Mouse (Mus musculus): ENCODE results near the gene Gpr21. TPM values are rescaled to one million over a fixed set of nuclear protein-coding genes. Genes with fewer than 3 reads are reported as not detected.

Gpr21 gene
- not detected in 2 replicates for polyA plus RNA-seq (2012; ENCODE audit: low replicate concordance)

DNA sequence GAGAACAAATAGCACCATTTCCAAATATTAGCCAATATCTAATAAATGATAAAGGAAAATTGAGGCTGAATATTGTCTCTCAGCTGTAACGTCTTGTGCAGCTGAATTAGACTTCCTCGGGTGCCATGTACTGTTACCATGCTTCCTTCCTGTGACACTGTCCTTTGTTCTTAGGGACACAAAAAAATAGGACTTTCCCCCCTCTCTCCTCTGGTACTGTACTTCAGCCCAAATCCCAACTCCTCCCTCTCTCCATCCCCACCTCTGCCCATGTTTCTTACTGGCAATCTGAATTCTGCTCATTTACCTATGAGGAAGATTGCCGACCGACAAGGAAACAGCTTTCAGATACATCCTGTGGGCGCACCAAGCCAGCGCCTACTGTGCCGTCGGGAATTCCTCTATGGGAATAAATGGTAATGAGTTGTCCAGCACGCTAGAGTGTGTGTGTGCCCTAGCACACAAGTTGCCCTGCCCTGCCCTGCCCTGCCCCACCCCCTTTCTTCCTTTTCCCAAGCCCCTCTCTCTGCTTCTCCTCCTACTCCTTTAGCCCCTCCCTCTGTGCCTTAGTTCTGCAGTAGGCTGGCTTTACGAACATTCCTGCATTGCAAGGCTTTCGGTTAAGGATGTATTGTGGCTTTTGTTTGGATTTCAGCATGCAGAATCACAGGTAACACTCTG, at the start of gene Gpr21:
Gene Gpr21 (plus strand): TSS at position 303 of the 681 bp plus-strand sequence.

Other genes starting within 250 kb of the Gpr21 start
- not detected in 2 replicates for gene Olfr368, start 189.8 kb upstream of the Gpr21 start, polyA plus RNA-seq (2012; ENCODE audit: low replicate concordance)
- 2.6 and 3.6 TPM in 2 replicates for gene Pdcl, start 157.0 kb upstream of the Gpr21 start, polyA plus RNA-seq (2012; ENCODE audit: low replicate concordance)
- 1.3 and 1.9 TPM in 2 replicates for gene Rc3h2, start 93.4 kb upstream of the Gpr21 start, polyA plus RNA-seq (2012; ENCODE audit: low replicate concordance)
- 0.23 and 0.63 TPM in 2 replicates for gene Zbtb26, start 73.2 kb upstream of the Gpr21 start, polyA plus RNA-seq (2012; ENCODE audit: low replicate concordance)
- 0.89 and 1.2 TPM in 2 replicates for gene Zbtb6, start 73.2 kb upstream of the Gpr21 start, polyA plus RNA-seq (2012; ENCODE audit: low replicate concordance)
- gene Rabgap1, start 73.1 kb upstream of the Gpr21 start, polyA plus RNA-seq (2012; ENCODE audit: low replicate concordance) = 1.3 and 2.3 TPM in 2 replicates
- 10.0 and 10.2 TPM in 2 replicates for gene Strbp, start 187.5 kb downstream of the Gpr21 start, polyA plus RNA-seq (2012; ENCODE audit: low replicate concordance)

All from leukemia stem cell, adult 10-12 weeks (primary cell).